Mouse (Mus musculus) stomach, postnatal 0 days (tissue): ENCODE measurements around the gene Gzmm. TPM values are rescaled to one million over a fixed set of nuclear protein-coding genes. Genes with fewer than 3 reads are reported as not detected.

Experiments
- ATAC-seq: fragments of 200-750 bp; cut with Nextera tagmentation; 2 replicates; pipeline ENCODE4 v1.8.0; 2017; ENCODE audit not compliant: low FRiP score, low TSS enrichment
- DNase-seq: peaks from one replicate; pipeline ENCODE4 v3.0.0-alpha.2; 2016; ENCODE audit warnings: low spot score
- H3K27ac ChIP-seq: fragments of 300-500 bp; sonication (generic); replicated peaks from 2 replicates; pipeline ENCODE4 v1.5.1; 2014; ENCODE audit warnings: mild to moderate bottlenecking, control low read depth
- H3K27me3 ChIP-seq: fragments of 300-500 bp; sonication (generic); 2 replicates; pipeline ENCODE4 v1.6.1; 2014; ENCODE audit warnings: low read length; ENCODE audit not compliant: control insufficient read depth, insufficient read depth
- H3K36me3 ChIP-seq: fragments of 300-500 bp; sonication (generic); 2 replicates; pipeline ENCODE4 v1.6.1; 2014; ENCODE audit warnings: low read length, mixed read lengths; ENCODE audit not compliant: control insufficient read depth, insufficient read depth
- H3K4me1 ChIP-seq: fragments of 300-500 bp; sonication (generic); replicated peaks from 2 replicates; pipeline ENCODE4 v1.6.1; 2014; ENCODE audit warnings: antibody characterized with exemption; ENCODE audit not compliant: control insufficient read depth, insufficient read depth
- H3K4me2 ChIP-seq: fragments of 300-500 bp; sonication (generic); replicated peaks from 2 replicates; pipeline ENCODE4 v1.6.1; 2014; ENCODE audit warnings: low read depth, mild to moderate bottlenecking, control low read depth, moderate library complexity
- H3K4me3 ChIP-seq: fragments of 300-500 bp; sonication (generic); 2 replicates; pipeline ENCODE4 v1.5.1; 2014; ENCODE audit warnings: low read depth, low read length, control low read depth
- H3K9ac ChIP-seq: fragments of 300-500 bp; sonication (generic); 2 replicates; pipeline ENCODE4 v1.6.1; 2014; ENCODE audit warnings: mild to moderate bottlenecking, low read length, control low read depth, mixed read lengths
- H3K9me3 ChIP-seq: fragments of 300-500 bp; sonication (generic); 2 replicates; pipeline ENCODE4 v1.6.1; 2016; ENCODE audit warnings: low read length; ENCODE audit not compliant: control insufficient read depth
- CTCF ChIP-seq: IDR thresholded peaks from 2 replicates; pipeline ENCODE4 v1.5.1; 2016; ENCODE audit warnings: antibody characterized with exemption, low read depth, mild to moderate bottlenecking, moderate library complexity
- EP300 ChIP-seq: optimal IDR thresholded peaks from 2 replicates; pipeline ENCODE3; 2016; ENCODE audit warnings: antibody characterized with exemption
- WGBS: fragments of 180-500 bp; shearing (Covaris S2); extraction: QIAGEN DNeasy Blood & Tissue Kit; methylation state at CpG from one replicate; pipeline ENCODE4 v1.1.7; 2014; 5-methylcytosine and 5-hydroxymethylcytosine counted together
- polyA plus RNA-seq: library from polyadenylated mRNA; unstranded; fragments of >200 nt; fragmentation: Nextera tagmentation; extraction: Ambion mirVana; gene quantifications from 2 replicates; pipeline ENCODE4 v1.2.1, GENCODE M21; 2015

Gene Gzmm
- polyA plus RNA-seq, 1 experiment from 2014 or later = 0.62 TPM

DNA sequence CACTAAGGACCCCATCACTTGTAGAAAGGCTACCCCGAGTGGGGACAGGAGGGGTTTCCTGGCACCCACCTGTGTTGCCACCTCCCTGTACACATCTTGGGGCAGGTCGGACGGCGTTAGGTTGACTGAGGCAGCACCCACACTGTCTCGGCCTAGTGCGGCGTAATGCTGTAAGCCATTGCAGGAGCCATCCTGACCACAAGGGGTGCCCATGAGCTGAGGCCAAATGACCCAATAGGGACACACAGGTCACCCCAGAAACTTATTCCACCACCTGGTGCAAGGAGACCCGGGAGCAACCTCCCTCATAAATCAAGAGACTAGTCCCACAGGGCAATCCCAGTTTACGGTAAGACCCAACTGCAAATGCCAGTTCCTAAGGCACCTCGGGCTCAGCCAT, 49.4 kb downstream of the Gzmm start:
- H3K27me3 ChIP-seq = no peaks in the 10 kb centered on the region
- H3K4me1 ChIP-seq = no peaks in the 10 kb centered on the region
- H3K9me3 ChIP-seq = no peaks in the 10 kb centered on the region; the same call in 1 of the 2 replicates
- H3K27ac ChIP-seq = no peak overlapping the region
- TF ChIP-seq CTCF (peak; percentile 63), EP300 (no peak)
- no peak overlapping the region for H3K9ac ChIP-seq
- H3K4me2 ChIP-seq = no peak overlapping the region
- no peak for ATAC-seq
- WGBS = 93% methylated on average over 10 of the region's 10 CpGs
- H3K36me3 ChIP-seq = peaks cover 49% of the 10 kb centered on the region
- H3K4me3 ChIP-seq = no peak overlapping the region
- DNase-seq = peak; percentile 41

DNA sequence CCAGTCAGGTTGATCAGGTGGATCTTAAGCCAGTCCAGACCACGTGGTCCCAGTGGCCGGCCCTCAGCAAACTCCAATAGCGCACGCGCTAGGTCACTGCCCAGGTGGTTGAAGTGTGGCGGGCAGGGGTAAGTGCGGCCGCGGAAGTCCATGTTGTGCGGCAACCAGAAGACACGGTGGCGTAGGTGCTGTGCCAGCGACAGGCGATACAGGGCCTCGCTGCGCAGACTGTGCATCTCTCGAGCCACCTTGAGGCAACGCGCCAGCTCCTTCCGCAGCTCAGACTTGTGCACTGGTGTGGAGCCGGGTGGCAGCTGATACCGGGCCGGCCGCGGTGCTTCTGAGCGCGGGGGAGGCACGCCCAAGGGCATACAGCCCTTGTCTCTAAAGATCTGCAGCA, 50.4 kb downstream of the Gzmm start:
- no peak for TF ChIP-seq CTCF
- TF ChIP-seq EP300 = no peak
- DNase-seq (no peak), ATAC-seq (no peak)
- Histone ChIP-seq H3K4me2 (no peak overlapping the region), H3K27me3 (no peaks in the 10 kb centered on the region), H3K9ac (no peak overlapping the region), H3K4me3 (no peak overlapping the region), H3K36me3 (peaks cover 47% of the 10 kb centered on the region), H3K4me1 (no peaks in the 10 kb centered on the region), H3K9me3 (no peaks in the 10 kb centered on the region; the same call in 1 of the 2 replicates), H3K27ac (no peak overlapping the region)
- WGBS = 96% methylated on average over 28 of the region's 28 CpGs

DNA sequence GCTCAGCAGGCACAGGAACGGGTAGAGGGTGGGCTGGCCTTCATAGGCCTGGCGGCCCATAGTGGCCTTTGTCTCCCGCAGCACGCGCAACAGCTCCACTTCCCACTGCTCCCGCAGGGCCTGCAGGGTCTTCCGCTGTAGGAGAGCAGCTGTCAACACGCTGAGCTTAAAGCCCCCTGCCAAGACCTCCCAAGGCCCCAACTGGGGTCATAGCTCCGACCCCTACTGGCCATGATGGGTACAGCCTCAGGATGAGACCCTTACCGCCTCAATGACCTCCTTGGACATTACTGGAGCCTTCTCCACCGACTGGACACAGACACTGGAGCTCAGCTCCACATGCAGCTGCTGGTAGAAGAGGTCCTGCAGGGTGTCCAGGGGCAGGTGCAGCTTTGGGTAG, 52.0 kb downstream of the Gzmm start:
- DNase-seq = no peak
- TF ChIP-seq CTCF = peak; percentile 26; the same call in 1 of the 2 replicates
- no peak for TF ChIP-seq EP300
- Histone ChIP-seq H3K4me2 (no peak overlapping the region), H3K4me1 (peaks cover 3% of the 10 kb centered on the region), H3K27ac (no peak overlapping the region), H3K9me3 (no peaks in the 10 kb centered on the region; the same call in 1 of the 2 replicates), H3K27me3 (no peaks in the 10 kb centered on the region), H3K36me3 (peaks cover 48% of the 10 kb centered on the region), H3K9ac (no peak overlapping the region), H3K4me3 (no peak overlapping the region)
- ATAC-seq = no peak
- 79% methylated on average over 11 of the region's 11 CpGs for WGBS

DNA sequence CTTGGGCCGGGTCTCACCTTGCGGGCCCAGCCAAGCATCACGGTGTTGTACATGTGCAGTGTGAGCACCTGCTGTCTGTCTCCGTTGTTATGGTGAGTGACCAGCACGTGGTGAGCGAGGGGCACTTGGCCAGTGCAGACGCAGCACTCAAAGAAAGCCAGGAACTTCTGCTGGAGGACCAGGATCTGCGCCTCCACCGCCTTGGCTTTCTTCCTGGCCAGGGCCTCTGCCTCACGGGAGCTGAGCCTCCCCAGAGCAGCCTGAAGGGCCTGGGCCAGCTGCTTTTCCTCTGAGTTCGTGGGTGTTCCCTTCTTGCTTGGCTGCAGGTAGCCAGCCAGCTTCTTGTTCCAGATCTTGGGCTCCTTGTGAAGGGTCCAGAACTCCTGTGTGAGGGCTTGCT, 54.3 kb downstream of the Gzmm start:
- Histone ChIP-seq H3K9me3 (no peaks in the 10 kb centered on the region; the same call in 1 of the 2 replicates), H3K4me1 (peaks cover 3% of the 10 kb centered on the region), H3K4me2 (no peak overlapping the region), H3K36me3 (peaks cover 32% of the 10 kb centered on the region), H3K4me3 (no peak overlapping the region), H3K27ac (no peak overlapping the region), H3K27me3 (no peaks in the 10 kb centered on the region), H3K9ac (no peak overlapping the region)
- DNase-seq = no peak
- WGBS = 85% methylated on average over 11 of the region's 11 CpGs
- ATAC-seq = no peak
- TF ChIP-seq EP300 = no peak

DNA sequence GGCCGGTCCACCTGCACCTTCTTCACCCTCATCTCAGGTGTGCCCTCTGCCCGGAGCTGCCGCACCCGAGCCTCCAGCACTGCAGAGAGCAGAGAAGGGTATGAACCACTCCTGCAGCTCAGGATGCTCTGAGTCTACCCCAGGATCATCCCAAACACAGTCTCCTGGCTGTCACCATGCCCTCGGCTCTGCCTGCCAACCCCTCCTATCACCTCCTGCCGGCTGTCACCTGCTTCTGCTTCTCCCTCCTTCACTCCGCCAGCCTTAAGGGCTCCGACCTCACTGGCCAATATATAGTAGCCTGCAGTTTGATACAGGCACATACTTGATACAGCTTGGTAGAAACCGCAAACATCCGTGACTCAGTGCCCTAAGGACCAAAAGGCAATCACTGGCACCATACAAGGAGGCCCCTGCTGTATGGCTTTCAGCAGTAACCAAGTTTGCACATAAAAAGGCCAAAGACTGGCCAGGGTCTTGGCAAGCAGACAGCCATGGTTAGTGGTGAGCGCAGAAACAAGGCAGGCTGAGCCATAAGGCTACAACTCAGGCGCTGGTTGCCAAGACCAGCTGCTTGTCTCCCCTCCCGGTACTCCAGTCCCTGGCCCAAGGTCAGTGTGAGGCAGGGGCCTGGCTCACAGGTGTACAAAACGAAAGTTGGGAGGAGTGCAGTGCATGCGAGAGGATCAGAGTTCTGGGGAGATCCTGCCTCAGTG, 55.0 kb downstream of the Gzmm start:
- Histone ChIP-seq H3K4me3 (no peak overlapping the region), H3K4me2 (no peak overlapping the region), H3K27ac (no peak overlapping the region), H3K27me3 (no peaks in the 10 kb centered on the region), H3K36me3 (peaks cover 27% of the 10 kb centered on the region), H3K9me3 (no peaks in the 10 kb centered on the region; the same call in 1 of the 2 replicates), H3K4me1 (peaks cover 3% of the 10 kb centered on the region), H3K9ac (no peak overlapping the region)
- WGBS = 91% methylated on average over 15 of the region's 15 CpGs
- DNase-seq (no peak), ATAC-seq (no peak)
- TF ChIP-seq EP300 (no peak), CTCF (no peak)

Other genes with a start within 250 kb of the Gzmm start
- gene Vmn2r83, start 220.3 kb upstream of the Gzmm start, polyA plus RNA-seq = not detected in 2 replicates
- 81.8 and 92.1 TPM in 2 replicates for gene Plpp2, start 155.2 kb upstream of the Gzmm start, polyA plus RNA-seq
- 24.0 and 25.4 TPM in 2 replicates for gene Mier2, start 133.8 kb upstream of the Gzmm start, polyA plus RNA-seq
- gene Theg, start 101.7 kb upstream of the Gzmm start, polyA plus RNA-seq = not detected in 2 replicates
- gene C2cd4c, start 75.0 kb upstream of the Gzmm start, polyA plus RNA-seq = 0.02 and 0.07 TPM in 2 replicates
- 2.7 and 3.3 TPM in 2 replicates for gene Shc2, start 51.1 kb upstream of the Gzmm start, polyA plus RNA-seq
- not detected in 2 replicates for gene Odf3l2, start 43.3 kb upstream of the Gzmm start, polyA plus RNA-seq
- gene Madcam1, start 24.5 kb upstream of the Gzmm start, polyA plus RNA-seq = 17.6 and 22.2 TPM in 2 replicates
- gene Tpgs1, start 19.7 kb upstream of the Gzmm start, polyA plus RNA-seq = 50.3 and 51.0 TPM in 2 replicates
- gene Cdc34, start 6.8 kb upstream of the Gzmm start, polyA plus RNA-seq = 85.3 and 86.9 TPM in 2 replicates
- gene Bsg, start 15.5 kb downstream of the Gzmm start, polyA plus RNA-seq = 1,012 and 1,042 TPM in 2 replicates
- 0.28 and 0.38 TPM in 2 replicates for gene Hcn2, start 27.6 kb downstream of the Gzmm start, polyA plus RNA-seq
- gene Polrmt, start 57.6 kb downstream of the Gzmm start, polyA plus RNA-seq = 16.5 and 20.6 TPM in 2 replicates
- gene Fgf22, start 66.1 kb downstream of the Gzmm start, polyA plus RNA-seq = 13.5 and 14.9 TPM in 2 replicates
- gene Rnf126, start 77.9 kb downstream of the Gzmm start, polyA plus RNA-seq = 60.0 and 68.6 TPM in 2 replicates
- 14.1 and 17.6 TPM in 2 replicates for gene Fstl3, start 88.3 kb downstream of the Gzmm start, polyA plus RNA-seq
- gene Prss57, start 101.9 kb downstream of the Gzmm start, polyA plus RNA-seq = 0.04 and 0.15 TPM in 2 replicates
- 27.8 and 29.1 TPM in 2 replicates for gene Palm, start 104.6 kb downstream of the Gzmm start, polyA plus RNA-seq
- gene Misp, start 132.0 kb downstream of the Gzmm start, polyA plus RNA-seq = 57.6 and 58.0 TPM in 2 replicates
- gene Ptbp1, start 165.4 kb downstream of the Gzmm start, polyA plus RNA-seq = 99.3 and 103 TPM in 2 replicates
- gene Prtn3, start 185.5 kb downstream of the Gzmm start, polyA plus RNA-seq = 0.86 and 0.87 TPM in 2 replicates
- gene Plppr3, start 185.6 kb downstream of the Gzmm start, polyA plus RNA-seq = 5.5 and 7.0 TPM in 2 replicates
- 0.30 and 0.55 TPM in 2 replicates for gene Elane, start 197.2 kb downstream of the Gzmm start, polyA plus RNA-seq
- gene Cfd, start 201.8 kb downstream of the Gzmm start, polyA plus RNA-seq = not detected in 2 replicates
- gene Med16, start 219.9 kb downstream of the Gzmm start, polyA plus RNA-seq = 25.6 and 29.7 TPM in 2 replicates
- gene Gm26602, start 221.8 kb downstream of the Gzmm start, polyA plus RNA-seq = 8.9 and 18.0 TPM in 2 replicates
- gene Kiss1r, start 228.0 kb downstream of the Gzmm start, polyA plus RNA-seq = 0.79 and 0.99 TPM in 2 replicates
- gene R3hdm4, start 232.2 kb downstream of the Gzmm start, polyA plus RNA-seq = 160 and 174 TPM in 2 replicates
- 3.2 and 3.5 TPM in 2 replicates for gene Arid3a, start 238.0 kb downstream of the Gzmm start, polyA plus RNA-seq